Mouse (Mus musculus) c-Kit-positive CD71-positive TER-119-positive erythroid progenitor cells, embryonic 14.5 days (primary cell): Measurements from ENCODE around the gene Gm3015.
"Not testable (repeated sequence)": the region's sequence is repeated elsewhere in the genome, so short reads cannot be mapped to it uniquely, and the experiment has no call there.

Source experiments
- DNase-seq: peaks from one replicate; pipeline ENCODE4 v3.0.0-alpha.2; 2013; ENCODE audit warnings: low spot score

Gm3015 gene

DNA sequence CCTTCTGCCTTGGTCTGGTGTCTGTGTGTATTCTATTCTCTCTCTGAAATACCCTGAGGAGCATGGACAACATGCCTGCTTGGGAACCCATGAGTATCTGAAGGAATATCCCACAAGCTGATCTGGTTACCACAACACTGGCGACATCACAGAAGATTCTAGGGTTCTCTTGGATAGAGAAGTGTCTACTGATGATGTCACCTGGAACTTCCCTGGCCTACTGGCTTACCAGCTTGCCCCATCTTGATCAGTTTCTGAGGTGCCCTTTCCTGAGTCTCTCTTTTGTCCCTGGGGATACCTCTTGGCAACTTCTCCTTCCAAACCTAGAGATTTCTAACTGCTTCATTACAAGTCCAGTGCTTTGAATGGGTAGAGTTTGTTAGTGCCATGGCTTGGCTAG, at the start of gene Gm3015:
Gene Gm3015 (minus strand): TSS at position 101 of the 400 bp plus-strand sequence.
- not testable (repeated sequence) for DNase-seq

DNA sequence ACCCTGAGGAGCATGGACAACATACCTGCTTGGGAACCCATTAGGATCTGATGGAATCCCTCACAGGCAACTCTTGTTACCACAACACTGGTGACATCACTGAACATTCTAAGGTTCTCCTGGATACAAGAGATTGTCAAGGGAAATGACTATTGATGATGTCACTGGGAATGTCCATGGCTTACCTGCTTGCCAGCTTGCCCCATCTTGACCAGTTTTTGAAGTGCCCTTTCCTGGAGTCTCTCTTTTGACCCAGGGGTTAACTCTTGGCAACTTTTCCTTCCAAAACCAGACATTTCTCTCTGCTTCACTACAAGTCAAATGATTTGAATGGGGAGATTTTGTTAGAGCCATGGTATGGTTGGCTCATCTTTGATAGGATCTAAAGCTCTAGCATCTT, 29.3 kb upstream of the Gm3015 start, which contains the start of gene Gm10377:
Gene Gm10377 (minus strand): TSS at position 101 of the 400 bp plus-strand sequence.
- not testable (repeated sequence) for DNase-seq
